Mouse (Mus musculus): ENCODE data around the gene Stxbp4.
A peak's percentile ranks its signal among the peaks of the same experiment; 100 is the strongest.

Stxbp4 gene

GRCm38 (mm10) chr11:90650231-90650885 lies 12.5 kb upstream of the Stxbp4 start:
- no peak for DNase-seq (ENCODE audit: low read depth, low spot score)

- no peak for DNase-seq (ENCODE audit: low read depth, low spot score)
Measured at GRCm38 (mm10) chr11:90649777-90650176, 11.9 kb upstream of the Stxbp4 start.

- peak; percentile 53 for DNase-seq (ENCODE audit: low read depth, low spot score)
Measured at GRCm38 (mm10) chr11:90638312-90638830, 487 bp upstream of the Stxbp4 start.

- no peak for DNase-seq (ENCODE audit: low read depth, low spot score)
Measured at GRCm38 (mm10) chr11:90634661-90635060, 3.2 kb downstream of the Stxbp4 start.

- no peak for DNase-seq (ENCODE audit: low read depth, low spot score)
Measured at GRCm38 (mm10) chr11:90632480-90632879, 5.4 kb downstream of the Stxbp4 start.

- no peak for DNase-seq (ENCODE audit: low read depth, low spot score)
Measured at GRCm38 (mm10) chr11:90627751-90628150, 10.1 kb downstream of the Stxbp4 start.

GRCm38 (mm10) chr11:90625174-90625573 lies 12.7 kb downstream of the Stxbp4 start:
- DNase-seq (ENCODE audit: low read depth, low spot score), result no peak

GRCm38 (mm10) chr11:90623477-90623876 lies 14.4 kb downstream of the Stxbp4 start:
- no peak for DNase-seq (ENCODE audit: low read depth, low spot score)

- no peak for DNase-seq (ENCODE audit: low read depth, low spot score)
Measured at GRCm38 (mm10) chr11:90622500-90622899, 15.4 kb downstream of the Stxbp4 start.

GRCm38 (mm10) chr11:90622044-90622443 lies 15.8 kb downstream of the Stxbp4 start:
- DNase-seq (ENCODE audit: low read depth, low spot score), result no peak

- no peak for DNase-seq (ENCODE audit: low read depth, low spot score)
Measured at GRCm38 (mm10) chr11:90616431-90616830, 21.5 kb downstream of the Stxbp4 start.

GRCm38 (mm10) chr11:90614743-90615142 lies 23.1 kb downstream of the Stxbp4 start:
- no peak for DNase-seq (ENCODE audit: low read depth, low spot score)

- no peak for DNase-seq (ENCODE audit: low read depth, low spot score)
Measured at GRCm38 (mm10) chr11:90612118-90612517, 25.8 kb downstream of the Stxbp4 start.

GRCm38 (mm10) chr11:90603066-90603465 lies 34.8 kb downstream of the Stxbp4 start:
- DNase-seq (ENCODE audit: low read depth, low spot score), result no peak

- DNase-seq (ENCODE audit: low read depth, low spot score), result no peak
Measured at GRCm38 (mm10) chr11:90595826-90596225, 42.1 kb downstream of the Stxbp4 start.

- DNase-seq (ENCODE audit: low read depth, low spot score), result no peak
Measured at GRCm38 (mm10) chr11:90590996-90591395, 46.9 kb downstream of the Stxbp4 start.

- DNase-seq (ENCODE audit: low read depth, low spot score), result no peak
Measured at GRCm38 (mm10) chr11:90586203-90586602, 51.7 kb downstream of the Stxbp4 start.

- DNase-seq (ENCODE audit: low read depth, low spot score), result no peak
Measured at GRCm38 (mm10) chr11:90585754-90586153, 52.1 kb downstream of the Stxbp4 start.

GRCm38 (mm10) chr11:90577057-90577780 lies 60.7 kb downstream of the Stxbp4 start:
- DNase-seq (ENCODE audit: low read depth, low spot score), result no peak

- no peak for DNase-seq (ENCODE audit: low read depth, low spot score)
Measured at GRCm38 (mm10) chr11:90576282-90576972, 61.5 kb downstream of the Stxbp4 start.

- DNase-seq (ENCODE audit: low read depth, low spot score), result no peak
Measured at GRCm38 (mm10) chr11:90575491-90576048, 62.3 kb downstream of the Stxbp4 start.

- DNase-seq (ENCODE audit: low read depth, low spot score), result no peak
Measured at GRCm38 (mm10) chr11:90570646-90571259, 67.1 kb downstream of the Stxbp4 start.
